ENCODE assay signal across 7 mouse cellular contexts in the genomic region with DNA sequence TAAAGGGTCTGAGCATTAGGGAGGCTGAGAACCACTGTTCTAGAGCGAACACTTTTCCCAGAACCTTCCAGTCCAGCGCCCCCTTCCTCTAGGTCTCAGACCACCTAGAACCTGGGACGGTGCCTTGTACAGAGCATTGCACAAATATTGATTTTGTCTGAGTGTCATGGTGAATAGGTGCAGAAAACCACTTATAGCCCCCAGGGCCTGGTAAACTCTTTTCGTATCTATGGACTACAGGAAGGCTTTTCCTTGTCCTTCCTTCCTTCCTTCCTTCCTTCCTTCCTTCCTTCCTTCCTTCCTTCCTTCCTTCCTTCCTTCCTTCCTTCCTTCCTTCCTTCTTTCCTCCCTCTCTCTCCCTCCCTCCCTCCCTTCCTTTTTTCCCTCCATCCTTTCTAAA. TPM values are rescaled to one million over a fixed set of nuclear protein-coding genes. Genes with fewer than 3 reads are reported as not detected.
DNase-seq lines count a peak whose midpoint lies in the region; ATAC-seq and TF ChIP-seq lines count a peak whose summit lies in the region.

A gene (plus strand): TSS at position 301 of the 400 bp plus-strand sequence.

- peak within 1 kb of the TSS; percentile 94 for H3K4me2 ChIP-seq in forebrain, embryonic 12.5 days
- H3K4me2 ChIP-seq in intestine, embryonic 15.5 days (replicated peaks): peak within 1 kb of the TSS; percentile 100
- peak within 1 kb of the TSS; percentile 80 for H3K4me2 ChIP-seq in midbrain, postnatal 0 days (ENCODE audit: low read depth, low read length, poor library complexity, severe bottlenecking)

- TF ChIP-seq CTCF in liver, adult 2 months (IDR thresholded peaks at IDR 0.05; ENCODE audit: low read depth, low read length): no peak
- peak; percentile 8; the same call in 1 of the 2 replicates for TF ChIP-seq CTCF in midbrain, postnatal 0 days (IDR thresholded peaks at IDR 0.05)

- peak within 1 kb of the TSS; percentile 79 for H3K4me3 ChIP-seq in liver, adult 2 months (ENCODE audit: insufficient read depth, low read depth, low read length)
- H3K4me3 ChIP-seq in forebrain, embryonic 12.5 days (replicated peaks): peak within 1 kb of the TSS; percentile 60
- peak within 1 kb of the TSS; percentile 55 for H3K4me3 ChIP-seq in intestine, embryonic 15.5 days (replicated peaks)
- peak within 1 kb of the TSS; percentile 71 for H3K4me3 ChIP-seq in midbrain, postnatal 0 days (ENCODE audit: low read depth, low read length)

- no peaks in the 10 kb centered on the region for H3K4me1 ChIP-seq in liver, adult 2 months (ENCODE audit: control insufficient read depth, insufficient read depth, low read length)
- no peaks in the 10 kb centered on the region for H3K4me1 ChIP-seq in forebrain, embryonic 12.5 days
- peaks cover 6% of the 10 kb centered on the region; the same call in 1 of the 2 replicates for H3K4me1 ChIP-seq in intestine, embryonic 15.5 days (replicated peaks)
- H3K4me1 ChIP-seq in midbrain, postnatal 0 days (ENCODE audit: insufficient read depth, low read length): peaks cover 6% of the 10 kb centered on the region; the same call in 1 of the 2 replicates

- no peaks in the 10 kb centered on the region for H3K9me3 ChIP-seq in forebrain, embryonic 12.5 days
- H3K9me3 ChIP-seq in intestine, embryonic 15.5 days: no peaks in the 10 kb centered on the region
- no peaks in the 10 kb centered on the region for H3K9me3 ChIP-seq in midbrain, postnatal 0 days (ENCODE audit: low read length)

- H3K9ac ChIP-seq in liver, adult 2 months (ENCODE audit: low read depth, low read length): peak within 1 kb of the TSS; percentile 63
- H3K9ac ChIP-seq in forebrain, embryonic 12.5 days: peak within 1 kb of the TSS; percentile 61
- peak within 1 kb of the TSS; percentile 49 for H3K9ac ChIP-seq in intestine, embryonic 15.5 days
- H3K9ac ChIP-seq in midbrain, postnatal 0 days (replicated peaks; ENCODE audit: low read length, poor library complexity, severe bottlenecking): peak within 1 kb of the TSS; percentile 79

- no peak for TF ChIP-seq POLR2A in liver, adult 2 months (IDR thresholded peaks at IDR 0.05; ENCODE audit: extremely low read depth, insufficient read depth, low read length)

- no peaks in the 10 kb centered on the region for H3K36me3 ChIP-seq in liver, adult 2 months (ENCODE audit: control insufficient read depth, insufficient read depth, low read length)
- no peaks in the 10 kb centered on the region for H3K36me3 ChIP-seq in forebrain, embryonic 12.5 days (replicated peaks)
- no peaks in the 10 kb centered on the region for H3K36me3 ChIP-seq in intestine, embryonic 15.5 days
- no peaks in the 10 kb centered on the region for H3K36me3 ChIP-seq in midbrain, postnatal 0 days (ENCODE audit: insufficient read depth, low read length)

- H3K27me3 ChIP-seq in liver, adult 2 months (ENCODE audit: control insufficient read depth, insufficient read depth, low read length): no peaks in the 10 kb centered on the region
- H3K27me3 ChIP-seq in forebrain, embryonic 12.5 days: peaks cover 14% of the 10 kb centered on the region
- H3K27me3 ChIP-seq in intestine, embryonic 15.5 days (replicated peaks): no peaks in the 10 kb centered on the region; the same call in 1 of the 2 replicates
- no peaks in the 10 kb centered on the region for H3K27me3 ChIP-seq in midbrain, postnatal 0 days (ENCODE audit: insufficient read depth, low read length)

- WGBS in liver, adult 2 months: 46% methylated on average over 4 of the region's 4 CpGs
- 72% methylated on average over 4 of the region's 4 CpGs for WGBS in forebrain, embryonic 12.5 days
- 69% methylated on average over 4 of the region's 4 CpGs for WGBS in intestine, embryonic 15.5 days
- WGBS in midbrain, postnatal 0 days: 71% methylated on average over 4 of the region's 4 CpGs

- H3K79me2 ChIP-seq in liver, adult 2 months (ENCODE audit: control insufficient read depth, insufficient read depth, low read length): no peaks in the 10 kb centered on the region

- no peak for DNase-seq in liver, adult 2 months (ENCODE audit: extremely low read depth, low read depth, low spot score)
- no peak for DNase-seq in liver
- DNase-seq in midbrain, postnatal 0 days (ENCODE audit: low spot score): no peak
- no peak for DNase-seq in embryo, embryonic 10.5 days (ENCODE audit: low spot score)

- no peak within 1 kb of the TSS for H3K27ac ChIP-seq in liver, adult 2 months (replicated peaks; ENCODE audit: insufficient read depth, low read depth, low read length)
- 0 out of 2 replicates have a peak within 1 kb of the TSS, but pooled peaks have one; percentile 48 for H3K27ac ChIP-seq in forebrain, embryonic 12.5 days
- no peak within 1 kb of the TSS for H3K27ac ChIP-seq in intestine, embryonic 15.5 days
- peak within 1 kb of the TSS; percentile 79 for H3K27ac ChIP-seq in midbrain, postnatal 0 days (ENCODE audit: low read depth, low read length)

- no peak for ATAC-seq in forebrain, embryonic 12.5 days (ENCODE audit: low FRiP score)
- no peak for ATAC-seq in intestine, embryonic 15.5 days
- ATAC-seq in midbrain, postnatal 0 days (ENCODE audit: low FRiP score): no peak
- no peak for ATAC-seq in activated CD4-positive, CD25-positive, alpha-beta regulatory T cell, adult 4 months

RNA-seq across cellular contexts. Expression of the gene that starts here (rescaled TPM):
- total RNA-seq in liver, adult 2 months (2014; rRNA removed): 17.6 and 26.6 TPM in 2 replicates
- 9.8 and 12.1 TPM in 2 replicates for polyA plus RNA-seq in liver, adult 2 months (2012; rRNA removed)
- polyA plus RNA-seq in forebrain, embryonic 12.5 days (2016; fragmentation: Nextera tagmentation; extraction: Ambion mirVana): 8.8 and 9.4 TPM in 2 replicates
- 10.6 and 12.4 TPM in 2 replicates for polyA plus RNA-seq in intestine, embryonic 15.5 days (2015; fragmentation: Nextera tagmentation; extraction: Ambion mirVana)
- total RNA-seq in midbrain, postnatal 0 days (2014; rRNA removed): 27.9 and 28.0 TPM in 2 replicates
- polyA plus RNA-seq in midbrain, postnatal 0 days (2015; fragmentation: Nextera tagmentation; extraction: Ambion mirVana): 30.2 and 35.7 TPM in 2 replicates
- 1 to 10 TPM; 2.1 to 3.7 TPM for polyA plus RNA-seq in activated CD4-positive, CD25-positive, alpha-beta regulatory T cell, adult 4 months (2017; shearing (Covaris generic))

Comparison
In these comparisons a context has a peak if more than half of its experiments do, and no peak if none do; other contexts are left out.
1. H3K27ac ChIP-seq: peak in forebrain, embryonic 12.5 days (single experiment) and midbrain, postnatal 0 days (single experiment); none in liver, adult 2 months (single experiment) and intestine, embryonic 15.5 days (single experiment).
2. Peak in every context shown above with its lines, with median percentiles within 50 percentile points of each other: H3K4me3 ChIP-seq, H3K9ac ChIP-seq and H3K4me2 ChIP-seq.